Mouse (Mus musculus): ENCODE results near the gene Comt. TPM values are rescaled to one million over a fixed set of nuclear protein-coding genes. Genes with fewer than 3 reads are reported as not detected.

Comt gene
- total and polyA plus RNA-seq, 2 experiments from 2014 or later: 74.6 to 95.0 TPM

- Histone ChIP-seq H3K4me1 (ENCODE audit: insufficient read depth, low read length) (peaks cover 4% of the 10 kb centered on the region; the same call in 1 of the 2 replicates), H3K27ac (ENCODE audit: low read depth, low read length) (peak overlapping the region; percentile 59), H3K4me3 (ENCODE audit: low read depth, low read length) (no peak overlapping the region), H3K27me3 (ENCODE audit: insufficient read depth, low read length) (no peaks in the 10 kb centered on the region), H3K36me3 (ENCODE audit: insufficient read depth, low read length) (no peaks in the 10 kb centered on the region; the same call in 1 of the 2 replicates), H3K9ac (replicated peaks; ENCODE audit: low read length, poor library complexity, severe bottlenecking) (no peak overlapping the region), H3K4me2 (ENCODE audit: low read depth, low read length, poor library complexity, severe bottlenecking) (no peak overlapping the region), H3K9me3 (ENCODE audit: low read length) (no peaks in the 10 kb centered on the region)
- ATAC-seq (ENCODE audit: low FRiP score): peak; percentile 65
- TF ChIP-seq CTCF (IDR thresholded peaks at IDR 0.05): 0 out of 2 replicates have a peak, but pooled peaks have one; percentile 4
- DNase-seq (ENCODE audit: low spot score): peak; percentile 88
- 23% methylated on average over 6 of the region's 6 CpGs for WGBS
Measured at GRCm38 (mm10) chr16:18380495-18381063, 46.1 kb downstream of the Comt start.

GRCm38 (mm10) chr16:18379338-18380001, 47.2 kb downstream of the Comt start:
- ATAC-seq (ENCODE audit: low FRiP score) (no peak), DNase-seq (ENCODE audit: low spot score) (no peak)
- Histone ChIP-seq H3K4me1 (ENCODE audit: insufficient read depth, low read length) (peaks cover 4% of the 10 kb centered on the region; the same call in 1 of the 2 replicates), H3K27ac (ENCODE audit: low read depth, low read length) (peak overlapping the region; percentile 59), H3K27me3 (ENCODE audit: insufficient read depth, low read length) (no peaks in the 10 kb centered on the region), H3K9ac (replicated peaks; ENCODE audit: low read length, poor library complexity, severe bottlenecking) (no peak overlapping the region), H3K4me3 (ENCODE audit: low read depth, low read length) (no peak overlapping the region), H3K36me3 (ENCODE audit: insufficient read depth, low read length) (no peaks in the 10 kb centered on the region), H3K4me2 (ENCODE audit: low read depth, low read length, poor library complexity, severe bottlenecking) (no peak overlapping the region), H3K9me3 (ENCODE audit: low read length) (no peaks in the 10 kb centered on the region)
- TF ChIP-seq CTCF (IDR thresholded peaks at IDR 0.05): no peak
- WGBS: 45% methylated on average over 8 of the region's 8 CpGs

GRCm38 (mm10) chr16:18378489-18378888, 48.2 kb downstream of the Comt start:
- 32% methylated on average over 1 of the region's 1 CpGs for WGBS
- Histone ChIP-seq H3K27ac (ENCODE audit: low read depth, low read length) (no peak overlapping the region), H3K4me1 (ENCODE audit: insufficient read depth, low read length) (peaks cover 4% of the 10 kb centered on the region; the same call in 1 of the 2 replicates), H3K9me3 (ENCODE audit: low read length) (no peaks in the 10 kb centered on the region), H3K36me3 (ENCODE audit: insufficient read depth, low read length) (no peaks in the 10 kb centered on the region), H3K4me3 (ENCODE audit: low read depth, low read length) (no peak overlapping the region), H3K27me3 (ENCODE audit: insufficient read depth, low read length) (no peaks in the 10 kb centered on the region), H3K4me2 (ENCODE audit: low read depth, low read length, poor library complexity, severe bottlenecking) (no peak overlapping the region), H3K9ac (replicated peaks; ENCODE audit: low read length, poor library complexity, severe bottlenecking) (no peak overlapping the region)
- no peak for TF ChIP-seq CTCF (IDR thresholded peaks at IDR 0.05)
- DNase-seq (ENCODE audit: low spot score) (no peak), ATAC-seq (ENCODE audit: low FRiP score) (no peak)

- ATAC-seq (ENCODE audit: low FRiP score) (no peak), DNase-seq (ENCODE audit: low spot score) (no peak)
- no peaks in the 10 kb centered on the region for H3K27me3 ChIP-seq (ENCODE audit: insufficient read depth, low read length)
- H3K27ac ChIP-seq (ENCODE audit: low read depth, low read length): no peak overlapping the region
- no peak overlapping the region for H3K9ac ChIP-seq (replicated peaks; ENCODE audit: low read length, poor library complexity, severe bottlenecking)
- no peaks in the 10 kb centered on the region for H3K9me3 ChIP-seq (ENCODE audit: low read length)
- no peak overlapping the region for H3K4me2 ChIP-seq (ENCODE audit: low read depth, low read length, poor library complexity, severe bottlenecking)
- TF ChIP-seq CTCF (IDR thresholded peaks at IDR 0.05): no peak
- WGBS: 23% methylated on average over 3 of the region's 3 CpGs
- H3K4me3 ChIP-seq (ENCODE audit: low read depth, low read length): no peak overlapping the region
- H3K36me3 ChIP-seq (ENCODE audit: insufficient read depth, low read length): no peaks in the 10 kb centered on the region
- peaks cover 4% of the 10 kb centered on the region; the same call in 1 of the 2 replicates for H3K4me1 ChIP-seq (ENCODE audit: insufficient read depth, low read length)
Measured at GRCm38 (mm10) chr16:18377203-18377602, 49.4 kb downstream of the Comt start.

DNA sequence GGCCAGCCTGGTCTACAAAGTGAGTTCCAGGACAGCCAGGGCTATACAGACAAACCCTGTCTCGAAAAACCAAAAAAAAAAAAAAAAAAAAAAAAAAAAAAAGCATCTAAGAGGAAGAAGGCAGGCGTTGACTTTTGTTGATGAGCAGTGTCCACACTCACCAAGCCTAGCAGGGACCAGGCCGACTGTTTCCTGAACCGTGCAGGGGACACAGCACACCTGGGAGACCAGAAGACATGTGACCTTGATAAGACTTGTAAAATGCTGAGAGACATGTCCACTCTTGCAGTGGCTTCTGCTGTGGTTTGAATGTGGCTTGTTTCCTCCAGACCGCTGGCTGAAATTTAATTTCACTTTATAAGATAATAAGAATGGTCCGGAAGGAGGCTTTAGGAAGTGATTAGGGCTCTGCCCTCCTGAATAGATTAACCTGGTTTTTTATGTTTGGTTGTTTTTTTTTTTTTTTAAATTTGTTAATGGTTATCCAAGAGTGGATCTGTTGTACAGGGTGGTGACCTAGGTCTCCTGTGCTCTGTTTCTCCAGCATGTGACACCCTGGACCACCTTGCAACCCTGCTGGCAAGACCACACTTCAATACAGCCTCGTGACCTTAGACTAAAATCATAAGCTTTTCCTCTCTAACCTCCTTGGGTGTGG, 50.2 kb downstream of the Comt start:
- H3K9ac ChIP-seq (replicated peaks; ENCODE audit: low read length, poor library complexity, severe bottlenecking): no peak overlapping the region
- H3K9me3 ChIP-seq (ENCODE audit: low read length): no peaks in the 10 kb centered on the region
- no peaks in the 10 kb centered on the region for H3K36me3 ChIP-seq (ENCODE audit: insufficient read depth, low read length)
- no peak overlapping the region for H3K4me3 ChIP-seq (ENCODE audit: low read depth, low read length)
- H3K4me2 ChIP-seq (ENCODE audit: low read depth, low read length, poor library complexity, severe bottlenecking): no peak overlapping the region
- no peak for ATAC-seq (ENCODE audit: low FRiP score)
- no peak for DNase-seq (ENCODE audit: low spot score)
- TF ChIP-seq CTCF (IDR thresholded peaks at IDR 0.05): no peak
- 83% methylated on average over 7 of the region's 7 CpGs for WGBS
- H3K4me1 ChIP-seq (ENCODE audit: insufficient read depth, low read length): peaks cover 4% of the 10 kb centered on the region; the same call in 1 of the 2 replicates
- no peaks in the 10 kb centered on the region for H3K27me3 ChIP-seq (ENCODE audit: insufficient read depth, low read length)
- H3K27ac ChIP-seq (ENCODE audit: low read depth, low read length): no peak overlapping the region

- ATAC-seq (ENCODE audit: low FRiP score): no peak
- Histone ChIP-seq H3K27me3 (ENCODE audit: insufficient read depth, low read length) (no peaks in the 10 kb centered on the region), H3K4me3 (ENCODE audit: low read depth, low read length) (no peak overlapping the region), H3K4me2 (ENCODE audit: low read depth, low read length, poor library complexity, severe bottlenecking) (no peak overlapping the region), H3K9me3 (ENCODE audit: low read length) (no peaks in the 10 kb centered on the region), H3K4me1 (ENCODE audit: insufficient read depth, low read length) (no peaks in the 10 kb centered on the region), H3K9ac (replicated peaks; ENCODE audit: low read length, poor library complexity, severe bottlenecking) (no peak overlapping the region), H3K36me3 (ENCODE audit: insufficient read depth, low read length) (no peaks in the 10 kb centered on the region), H3K27ac (ENCODE audit: low read depth, low read length) (no peak overlapping the region)
- TF ChIP-seq CTCF (IDR thresholded peaks at IDR 0.05): no peak
- no peak for DNase-seq (ENCODE audit: low spot score)
- WGBS: 93% methylated on average over 4 of the region's 4 CpGs
Measured at GRCm38 (mm10) chr16:18373632-18374031, 53.0 kb downstream of the Comt start.

Measured in midbrain, postnatal 0 days (tissue).